Mouse (Mus musculus): ENCODE measurements around the gene Galnt10. TPM values are rescaled to one million over a fixed set of nuclear protein-coding genes. Genes with fewer than 3 reads are reported as not detected.

The Galnt10 gene
- polyA plus RNA-seq, 1 experiment from 2014 or later = 15.6 TPM

- peak overlapping the region; percentile 23; the same call in 1 of the 2 replicates for H3K9ac ChIP-seq (replicated peaks)
- peaks cover 30% of the 10 kb centered on the region for H3K4me1 ChIP-seq (replicated peaks)
- no peaks in the 10 kb centered on the region for H3K36me3 ChIP-seq
- H3K9me3 ChIP-seq = no peaks in the 10 kb centered on the region
- H3K27me3 ChIP-seq = peaks cover 97% of the 10 kb centered on the region
- under 1% methylated on average over 33 of the region's 33 CpGs for WGBS
- H3K4me2 ChIP-seq (replicated peaks) = peak overlapping the region; percentile 49
- H3K4me3 ChIP-seq (replicated peaks) = peak overlapping the region; percentile 32
- ATAC-seq = peak; percentile 29; the same call in 1 of the 2 replicates
- H3K27ac ChIP-seq = no peak overlapping the region
These were observed 182.8 kb downstream of the Galnt10 start for GRCm38 (mm10) chr11:57827915-57828545.

- no peaks in the 10 kb centered on the region for H3K9me3 ChIP-seq
- peak overlapping the region; percentile 13; the same call in 1 of the 2 replicates for H3K4me2 ChIP-seq (replicated peaks)
- H3K36me3 ChIP-seq = no peaks in the 10 kb centered on the region
- H3K27me3 ChIP-seq = peaks cover 100% of the 10 kb centered on the region
- H3K4me3 ChIP-seq (replicated peaks) = 0 out of 2 replicates have a peak overlapping the region, but pooled peaks have one; percentile 6
- peaks cover 35% of the 10 kb centered on the region for H3K4me1 ChIP-seq (replicated peaks)
- H3K27ac ChIP-seq = no peak overlapping the region
- WGBS = under 1% methylated on average over 52 of the region's 53 CpGs
- no peak for ATAC-seq
- H3K9ac ChIP-seq (replicated peaks) = no peak overlapping the region
These were observed 184.0 kb downstream of the Galnt10 start for GRCm38 (mm10) chr11:57828955-57829870.

GRCm38 (mm10) chr11:57829871-57830775, 184.9 kb downstream of the Galnt10 start:
- Histone ChIP-seq H3K27ac (no peak overlapping the region), H3K9me3 (no peaks in the 10 kb centered on the region), H3K36me3 (no peaks in the 10 kb centered on the region), H3K27me3 (peaks cover 100% of the 10 kb centered on the region), H3K4me2 (replicated peaks) (no peak overlapping the region), H3K9ac (replicated peaks) (no peak overlapping the region), H3K4me3 (replicated peaks) (no peak overlapping the region), H3K4me1 (replicated peaks) (peaks cover 35% of the 10 kb centered on the region)
- no peak for ATAC-seq
- 7% methylated on average over 17 of the region's 17 CpGs for WGBS

- H3K9ac ChIP-seq (replicated peaks) = no peak overlapping the region
- 2% methylated on average over 31 of the region's 31 CpGs for WGBS
- H3K27ac ChIP-seq = no peak overlapping the region
- no peaks in the 10 kb centered on the region for H3K36me3 ChIP-seq
- no peak overlapping the region for H3K4me2 ChIP-seq (replicated peaks)
- no peak overlapping the region for H3K4me3 ChIP-seq (replicated peaks)
- H3K27me3 ChIP-seq = peaks cover 100% of the 10 kb centered on the region
- H3K4me1 ChIP-seq (replicated peaks) = peaks cover 35% of the 10 kb centered on the region
- no peak for ATAC-seq
- no peaks in the 10 kb centered on the region for H3K9me3 ChIP-seq
These were observed 186.1 kb downstream of the Galnt10 start for GRCm38 (mm10) chr11:57831281-57831781.

- Histone ChIP-seq H3K9ac (replicated peaks) (no peak overlapping the region), H3K36me3 (no peaks in the 10 kb centered on the region), H3K9me3 (no peaks in the 10 kb centered on the region), H3K27ac (no peak overlapping the region), H3K4me1 (replicated peaks) (peaks cover 38% of the 10 kb centered on the region), H3K27me3 (peaks cover 100% of the 10 kb centered on the region), H3K4me3 (replicated peaks) (no peak overlapping the region), H3K4me2 (replicated peaks) (no peak overlapping the region)
- 2% methylated on average over 16 of the region's 16 CpGs for WGBS
- ATAC-seq = no peak
These were observed 186.6 kb downstream of the Galnt10 start for GRCm38 (mm10) chr11:57831861-57832260.

GRCm38 (mm10) chr11:57832552-57833201, 187.4 kb downstream of the Galnt10 start, which contains the start of gene Hand1:
Gene Hand1 (minus strand): TSS chr11:57832818.
- no peak for ATAC-seq

GRCm38 (mm10) chr11:57833296-57833977, 188.2 kb downstream of the Galnt10 start:
- H3K36me3 ChIP-seq = no peaks in the 10 kb centered on the region
- no peak overlapping the region for H3K4me3 ChIP-seq (replicated peaks)
- no peak overlapping the region for H3K27ac ChIP-seq
- WGBS = 1% methylated on average over 30 of the region's 30 CpGs
- no peak overlapping the region for H3K4me2 ChIP-seq (replicated peaks)
- H3K9ac ChIP-seq (replicated peaks) = no peak overlapping the region
- peaks cover 96% of the 10 kb centered on the region for H3K27me3 ChIP-seq
- no peak for ATAC-seq
- no peaks in the 10 kb centered on the region for H3K9me3 ChIP-seq
- peaks cover 32% of the 10 kb centered on the region for H3K4me1 ChIP-seq (replicated peaks)

More at GRCm38 (mm10) chr11:57832552-57833201, 187.4 kb downstream of the Galnt10 start, which contains the start of gene Hand1:
- WGBS = under 1% methylated on average over 23 of the region's 23 CpGs
- Histone ChIP-seq H3K27me3 (peaks cover 100% of the 10 kb centered on the region), H3K27ac (no peak within 1 kb of the TSS), H3K4me2 (replicated peaks) (no peak within 1 kb of the TSS), H3K4me1 (replicated peaks) (peaks cover 38% of the 10 kb centered on the region), H3K9ac (replicated peaks) (no peak within 1 kb of the TSS), H3K9me3 (no peaks in the 10 kb centered on the region), H3K36me3 (no peaks in the 10 kb centered on the region), H3K4me3 (replicated peaks) (no peak within 1 kb of the TSS)

- Histone ChIP-seq H3K4me1 (replicated peaks) (peaks cover 29% of the 10 kb centered on the region), H3K36me3 (no peaks in the 10 kb centered on the region), H3K4me2 (replicated peaks) (no peak overlapping the region), H3K9me3 (no peaks in the 10 kb centered on the region), H3K27ac (no peak overlapping the region), H3K27me3 (peaks cover 96% of the 10 kb centered on the region), H3K4me3 (replicated peaks) (no peak overlapping the region), H3K9ac (replicated peaks) (no peak overlapping the region)
- WGBS = 7% methylated on average over 6 of the region's 6 CpGs
- ATAC-seq = no peak
These were observed 188.8 kb downstream of the Galnt10 start for GRCm38 (mm10) chr11:57834031-57834430.

GRCm38 (mm10) chr11:57835331-57835730, 190.1 kb downstream of the Galnt10 start:
- H3K9ac ChIP-seq (replicated peaks) = no peak overlapping the region
- no peak overlapping the region for H3K4me2 ChIP-seq (replicated peaks)
- no peak for ATAC-seq
- peaks cover 96% of the 10 kb centered on the region for H3K27me3 ChIP-seq
- H3K27ac ChIP-seq = no peak overlapping the region
- H3K9me3 ChIP-seq = no peaks in the 10 kb centered on the region
- peaks cover 21% of the 10 kb centered on the region for H3K4me1 ChIP-seq (replicated peaks)
- 10% methylated on average over 2 of the region's 2 CpGs for WGBS
- H3K36me3 ChIP-seq = no peaks in the 10 kb centered on the region
- no peak overlapping the region for H3K4me3 ChIP-seq (replicated peaks)

- Histone ChIP-seq H3K9ac (replicated peaks) (no peak overlapping the region), H3K4me1 (replicated peaks) (peaks cover 23% of the 10 kb centered on the region), H3K27me3 (peaks cover 96% of the 10 kb centered on the region), H3K4me3 (replicated peaks) (no peak overlapping the region), H3K36me3 (no peaks in the 10 kb centered on the region), H3K4me2 (replicated peaks) (no peak overlapping the region), H3K9me3 (no peaks in the 10 kb centered on the region), H3K27ac (no peak overlapping the region)
- 7% methylated on average over 3 of the region's 3 CpGs for WGBS
- no peak for ATAC-seq
These were observed 190.7 kb downstream of the Galnt10 start for GRCm38 (mm10) chr11:57835931-57836330.

Data from midbrain, embryonic 13.5 days (tissue).